Comparison of ENCODE assay signal across 9 mouse cellular contexts in the genomic region with DNA sequence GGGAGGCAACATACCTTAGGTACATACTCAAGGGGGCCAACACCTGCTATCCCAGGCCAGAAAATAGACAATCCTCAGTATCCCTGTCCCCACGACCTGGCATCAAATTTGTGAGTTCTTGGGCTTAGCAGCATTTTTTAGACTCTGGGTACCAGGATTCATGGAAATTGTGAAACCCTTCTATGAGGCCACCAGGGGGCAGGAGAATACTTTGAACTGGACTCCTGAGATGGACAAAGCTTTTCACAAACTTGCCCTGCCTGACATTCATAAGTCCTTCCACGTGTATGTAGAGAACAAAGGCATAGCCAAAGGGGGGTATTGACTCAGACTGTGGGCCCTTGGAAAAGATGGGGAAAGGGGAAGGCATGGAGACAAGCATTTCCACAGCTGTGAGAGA. TPM values are rescaled to one million over a fixed set of nuclear protein-coding genes. Genes with fewer than 3 reads are reported as not detected.
DNase-seq lines count a peak whose midpoint lies in the region; ATAC-seq lines count a peak whose summit lies in the region.
"Had no signal": no experiment of that assay in that cellular context is flagged by ENCODE, and none has a peak within 500 bp of the region (broad histone marks: within the 10 kb centered on the region; RNA-seq: fewer than 3 reads in every experiment).

No protein-coding gene starts in this region.

- peaks cover 5% of the 10 kb centered on the region; the same call in 1 of the 2 replicates for H3K9me3 ChIP-seq in hindbrain, embryonic 11.5 days (ENCODE audit: control insufficient read depth, low read length)
- H3K9me3 ChIP-seq in hindbrain, embryonic 14.5 days (ENCODE audit: control insufficient read depth, low read length), result peaks cover 21% of the 10 kb centered on the region
- peaks cover 6% of the 10 kb centered on the region for H3K9me3 ChIP-seq in embryonic facial prominence, embryonic 11.5 days (replicated peaks; ENCODE audit: control insufficient read depth, low read length)

- H3K4me2 ChIP-seq in hindbrain, embryonic 11.5 days (replicated peaks; ENCODE audit: low read depth, low read length), result no peak overlapping the region
- H3K4me2 ChIP-seq in hindbrain, embryonic 14.5 days (replicated peaks), result no peak overlapping the region
- H3K4me2 ChIP-seq in embryonic facial prominence, embryonic 11.5 days (ENCODE audit: low read depth, low read length), result no peak overlapping the region
- H3K4me2 ChIP-seq: hindbrain, embryonic 15.5 days had no signal

- 38% methylated on average over 2 of the region's 2 CpGs for WGBS in hindbrain, embryonic 11.5 days
- 32% methylated on average over 2 of the region's 2 CpGs for WGBS in hindbrain, embryonic 14.5 days
- 31% methylated on average over 2 of the region's 2 CpGs for WGBS in embryonic facial prominence, embryonic 11.5 days

- peak; percentile 40 for DNase-seq in hindbrain, embryonic 11.5 days (ENCODE audit: low spot score)
- DNase-seq in hindbrain, embryonic 14.5 days (ENCODE audit: low spot score), result no peak
- peak; percentile 6 to 8 for DNase-seq in urinary bladder, postnatal 36 days (ENCODE audit: low spot score in 2 of 2)
- DNase-seq in urinary bladder, adult 18-20 months (ENCODE audit: low spot score in 2 of 2), result no peak
- DNase-seq in embryonic facial prominence, embryonic 11.5 days (ENCODE audit: low spot score), result peak; percentile 63
- DNase-seq in lung, postnatal 14 days, result peak; percentile 57
- no peak for DNase-seq in gastrocnemius, adult 8-10 months (ENCODE audit: low spot score in 2 of 2)
- no peak for DNase-seq in yolk sac, embryonic 10.5 days (ENCODE audit: low spot score)

- H3K27ac ChIP-seq in hindbrain, embryonic 11.5 days (ENCODE audit: low read depth, low read length), result no peak overlapping the region
- H3K27ac ChIP-seq in hindbrain, embryonic 14.5 days, result no peak overlapping the region
- H3K27ac ChIP-seq in embryonic facial prominence, embryonic 11.5 days (replicated peaks; ENCODE audit: low read depth, low read length), result no peak overlapping the region
- H3K27ac ChIP-seq: hindbrain, embryonic 15.5 days had no signal

- ATAC-seq in hindbrain, embryonic 11.5 days (ENCODE audit: low FRiP score), result no peak
- ATAC-seq in hindbrain, embryonic 14.5 days (ENCODE audit: low FRiP score), result no peak
- ATAC-seq in embryonic facial prominence, embryonic 11.5 days (replicated peaks; ENCODE audit: insufficient number of reproducible peaks, low FRiP score, low TSS enrichment, low read depth), result no peak

- H3K4me1 ChIP-seq in hindbrain, embryonic 11.5 days (replicated peaks; ENCODE audit: control insufficient read depth, insufficient read depth, low read length), result no peaks in the 10 kb centered on the region
- no peaks in the 10 kb centered on the region for H3K4me1 ChIP-seq in hindbrain, embryonic 14.5 days (replicated peaks; ENCODE audit: control insufficient read depth, insufficient read depth, low read length)
- no peaks in the 10 kb centered on the region for H3K4me1 ChIP-seq in embryonic facial prominence, embryonic 11.5 days (ENCODE audit: control insufficient read depth, insufficient read depth, low read length)
- H3K4me1 ChIP-seq: hindbrain, embryonic 15.5 days had no signal

- H3K9ac ChIP-seq in hindbrain, embryonic 11.5 days (ENCODE audit: low read depth, low read length), result no peak overlapping the region
- no peak overlapping the region for H3K9ac ChIP-seq in hindbrain, embryonic 14.5 days
- no peak overlapping the region for H3K9ac ChIP-seq in embryonic facial prominence, embryonic 11.5 days (replicated peaks; ENCODE audit: low read length)
- H3K9ac ChIP-seq: hindbrain, embryonic 15.5 days had no signal

- no peaks in the 10 kb centered on the region for H3K36me3 ChIP-seq in hindbrain, embryonic 11.5 days (ENCODE audit: control insufficient read depth, insufficient read depth, low read length)
- H3K36me3 ChIP-seq in hindbrain, embryonic 14.5 days (replicated peaks; ENCODE audit: control insufficient read depth, insufficient read depth), result no peaks in the 10 kb centered on the region
- no peaks in the 10 kb centered on the region for H3K36me3 ChIP-seq in embryonic facial prominence, embryonic 11.5 days (replicated peaks; ENCODE audit: control insufficient read depth, insufficient read depth, low read depth, low read length)
- H3K36me3 ChIP-seq: hindbrain, embryonic 15.5 days had no signal

- H3K4me3 ChIP-seq in hindbrain, embryonic 11.5 days (ENCODE audit: low read depth, low read length), result no peak overlapping the region
- H3K4me3 ChIP-seq in hindbrain, embryonic 14.5 days (replicated peaks; ENCODE audit: low read length), result no peak overlapping the region
- H3K4me3 ChIP-seq in embryonic facial prominence, embryonic 11.5 days (ENCODE audit: low read depth, low read length), result no peak overlapping the region
- H3K4me3 ChIP-seq: hindbrain, embryonic 15.5 days had no signal

- H3K27me3 ChIP-seq in hindbrain, embryonic 11.5 days (ENCODE audit: control insufficient read depth, insufficient read depth, low read length), result no peaks in the 10 kb centered on the region
- no peaks in the 10 kb centered on the region for H3K27me3 ChIP-seq in hindbrain, embryonic 14.5 days (ENCODE audit: control insufficient read depth, insufficient read depth, low read length)
- H3K27me3 ChIP-seq in embryonic facial prominence, embryonic 11.5 days (ENCODE audit: control insufficient read depth, insufficient read depth, low read length), result no peaks in the 10 kb centered on the region
- H3K27me3 ChIP-seq: hindbrain, embryonic 15.5 days had no signal

RNA-seq across cellular contexts. Expression of a gene that starts 17.6 kb away (rescaled TPM):
- 101 and 116 TPM in 2 replicates for polyA plus RNA-seq in hindbrain, embryonic 11.5 days (2014; fragmentation: Nextera tagmentation; extraction: Ambion mirVana)
- polyA plus RNA-seq in hindbrain, embryonic 14.5 days (2014; fragmentation: Nextera tagmentation; extraction: Ambion mirVana), result 65.1 and 71.7 TPM in 2 replicates
- polyA plus RNA-seq in embryonic facial prominence, embryonic 11.5 days (2014; fragmentation: Nextera tagmentation; extraction: Ambion mirVana), result 101 and 121 TPM in 2 replicates
- total RNA-seq in gastrocnemius, adult 8-10 months (2022), result 10 to 100 TPM; 17.6 to 24.7 (median 19.7) TPM

Comparison
In these comparisons a context has a peak if more than half of its experiments do, and no peak if none do; other contexts are left out.
1. DNase-seq: peak in hindbrain, embryonic 11.5 days (single experiment), urinary bladder, postnatal 36 days (2 of 2), embryonic facial prominence, embryonic 11.5 days (single experiment) and lung, postnatal 14 days (single experiment); none in hindbrain, embryonic 14.5 days (single experiment), urinary bladder, adult 18-20 months (0 of 2), gastrocnemius, adult 8-10 months (0 of 2) and yolk sac, embryonic 10.5 days (single experiment).